Mouse (Mus musculus) layer of hippocampus, postnatal 10 days (tissue): ENCODE measurements around the gene Sidt1. TPM values are rescaled to one million over a fixed set of nuclear protein-coding genes. Genes with fewer than 3 reads are reported as not detected.
A peak's percentile ranks its signal among the peaks of the same experiment; 100 is the strongest.
"Not testable (repeated sequence)": the region's sequence is repeated elsewhere in the genome, so short reads cannot be mapped to it uniquely, and the experiment has no call there.

Experiments used
- DNase-seq, 2 experiments: peaks; one replicate each; pipeline ENCODE4 v3.0.0; 2021; ENCODE audit warnings: low spot score in 2 of 2
- total RNA-seq, 2 experiments: library from RNA; stranded (reverse); gene quantifications; 2 replicates each; pipeline ENCODE4 v1.2.3; 2021

Gene Sidt1
- total RNA-seq, 2 experiments from 2014 or later = 28.7 to 32.3 TPM

- no peak for DNase-seq
Measured at GRCm38 (mm10) chr16:44303822-44304221, 29.2 kb downstream of the Sidt1 start.

- DNase-seq = no peak
Measured at GRCm38 (mm10) chr16:44302126-44302892, 30.7 kb downstream of the Sidt1 start.

DNA sequence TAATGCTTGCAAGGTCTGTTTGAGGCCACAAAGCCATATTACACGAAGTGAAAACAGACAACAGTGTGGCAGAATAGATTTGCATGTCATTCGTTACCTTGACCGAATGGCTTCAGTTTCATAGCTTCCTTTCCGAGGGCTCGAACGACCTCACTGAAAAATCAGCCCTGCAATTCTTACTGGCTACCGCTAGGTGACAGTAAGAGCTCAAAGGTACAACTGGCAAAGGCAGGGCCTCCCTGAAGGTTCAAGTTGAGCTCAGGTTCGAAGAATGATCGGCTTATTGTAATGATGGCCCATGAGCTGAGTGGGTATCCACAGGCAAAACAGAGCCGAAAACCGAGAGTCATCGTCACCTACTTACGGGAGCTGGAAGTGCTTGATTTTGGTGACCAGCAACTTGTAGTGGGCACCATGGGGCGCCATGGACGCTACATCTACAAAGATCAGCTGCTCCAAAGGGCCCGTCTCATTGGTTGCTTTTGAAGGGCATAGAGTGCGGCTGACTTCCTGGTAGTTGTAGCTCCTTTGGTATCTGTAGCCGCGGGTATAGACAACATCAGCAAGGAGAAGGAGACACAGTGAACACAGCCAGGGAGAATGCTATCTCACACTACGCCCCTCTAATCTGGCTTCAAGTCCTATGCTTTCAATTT is 33.4 kb downstream of the Sidt1 start:
- no peak for DNase-seq

GRCm38 (mm10) chr16:44293960-44294359 is 39.0 kb downstream of the Sidt1 start:
- no peak for DNase-seq

DNA sequence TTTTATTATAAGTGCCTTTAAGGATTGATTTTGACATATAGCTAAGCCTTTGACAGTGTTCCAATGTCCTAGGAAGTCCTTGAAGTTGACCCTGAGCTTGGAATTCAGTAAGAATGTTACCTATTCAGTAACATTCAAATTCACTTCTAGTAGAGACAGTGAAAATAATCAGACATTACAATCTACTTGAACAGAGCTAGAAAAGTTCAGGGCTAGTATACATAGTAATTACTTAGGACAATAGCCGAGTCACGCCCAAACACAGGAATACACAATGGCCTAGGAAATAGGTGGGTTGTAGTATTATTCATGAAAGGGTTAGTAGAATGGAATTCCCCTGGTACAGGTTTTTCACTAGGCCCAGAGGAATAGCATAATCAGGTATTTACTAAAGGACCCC is 40.3 kb downstream of the Sidt1 start:
- not testable (repeated sequence) for DNase-seq

DNA sequence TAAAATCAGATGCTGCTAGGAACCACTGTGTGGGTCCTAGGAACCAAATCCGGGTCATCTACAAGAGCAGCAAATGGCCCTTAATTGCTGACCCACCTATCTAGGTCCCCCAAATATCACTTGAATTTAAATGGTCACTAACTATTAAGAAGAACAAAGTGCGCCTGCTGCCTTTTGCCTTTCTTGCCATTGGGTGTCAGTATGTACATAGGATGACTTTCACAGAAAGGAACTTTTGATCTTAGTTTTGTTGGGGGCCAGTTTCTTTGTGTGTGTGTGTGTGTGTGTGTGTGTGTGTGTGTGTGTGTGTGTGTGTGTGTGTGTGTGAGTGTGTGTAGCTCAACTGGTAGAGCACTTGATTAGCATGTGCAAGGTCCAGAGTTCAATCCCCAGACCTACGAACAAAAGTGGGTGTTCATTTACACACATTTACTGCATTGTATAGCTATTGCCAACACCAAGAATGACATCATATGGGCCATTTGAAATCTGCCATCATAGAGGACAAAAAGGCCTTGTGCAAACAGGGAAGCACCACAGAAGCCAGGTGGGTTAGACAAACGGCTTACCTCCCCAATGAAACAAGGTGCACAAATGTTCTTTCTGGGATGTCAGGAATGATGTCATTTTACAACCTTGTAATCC is 43.9 kb downstream of the Sidt1 start:
- DNase-seq = no peak

- DNase-seq = no peak
Measured at GRCm38 (mm10) chr16:44287356-44287950, 45.5 kb downstream of the Sidt1 start.

GRCm38 (mm10) chr16:44282614-44283325 is 50.2 kb downstream of the Sidt1 start:
- no peak for DNase-seq

DNA sequence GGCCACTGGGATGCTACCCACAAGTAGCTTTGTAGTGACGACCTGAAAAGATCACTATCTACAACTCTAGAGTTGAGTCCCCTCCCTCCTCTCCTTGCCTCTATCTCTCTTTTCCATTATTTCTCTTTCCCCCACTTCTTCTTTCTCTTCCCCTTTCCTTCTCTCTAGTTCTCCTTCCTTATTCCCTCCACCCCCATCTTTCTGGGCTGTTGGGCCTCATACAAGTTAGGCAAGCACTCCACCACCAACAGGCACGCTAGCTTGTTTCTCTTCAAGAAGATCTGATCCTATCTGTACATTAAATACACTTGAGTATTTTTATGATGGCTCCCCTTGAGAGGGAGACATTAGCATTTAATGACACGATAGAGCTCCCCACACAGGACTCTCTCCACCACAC is 51.0 kb downstream of the Sidt1 start:
- DNase-seq = no peak

GRCm38 (mm10) chr16:44280806-44281205 is 52.2 kb downstream of the Sidt1 start:
- no peak for DNase-seq

GRCm38 (mm10) chr16:44277212-44277611 is 55.8 kb downstream of the Sidt1 start:
- DNase-seq = no peak

DNA sequence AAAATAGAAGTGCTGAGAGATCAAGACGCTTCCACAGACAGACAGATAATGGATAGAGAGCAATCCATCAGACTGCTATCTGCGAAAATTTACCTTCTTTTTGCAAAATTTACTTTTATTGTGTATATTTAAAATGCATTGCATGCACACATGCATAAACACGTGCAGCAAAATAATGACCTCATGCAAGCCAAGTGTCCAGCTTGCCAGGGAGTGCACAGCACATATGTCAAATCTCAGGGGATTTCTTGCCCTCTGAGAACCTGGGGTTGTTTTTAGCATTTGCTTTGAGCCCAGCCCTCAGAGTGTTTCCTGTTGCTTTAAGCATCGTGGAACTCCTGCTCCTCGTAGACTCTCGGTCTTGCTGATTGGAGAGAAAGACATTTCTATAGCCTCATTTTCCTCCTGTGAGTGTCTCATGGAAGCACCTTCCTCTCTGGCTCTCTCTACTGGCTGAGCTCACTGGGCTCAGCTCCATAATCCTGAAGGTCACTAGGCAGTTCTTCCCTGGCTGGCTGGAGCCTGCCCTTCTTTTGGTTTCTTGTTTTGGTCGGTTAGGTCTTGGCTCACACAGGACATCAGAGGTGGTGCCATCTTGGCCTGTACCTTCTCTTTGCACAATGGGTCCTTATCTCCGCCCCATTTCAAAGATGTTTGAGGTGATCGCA is 61.5 kb downstream of the Sidt1 start:
- no peak for DNase-seq

GRCm38 (mm10) chr16:44270606-44271005 is 62.4 kb downstream of the Sidt1 start:
- DNase-seq = no peak

DNA sequence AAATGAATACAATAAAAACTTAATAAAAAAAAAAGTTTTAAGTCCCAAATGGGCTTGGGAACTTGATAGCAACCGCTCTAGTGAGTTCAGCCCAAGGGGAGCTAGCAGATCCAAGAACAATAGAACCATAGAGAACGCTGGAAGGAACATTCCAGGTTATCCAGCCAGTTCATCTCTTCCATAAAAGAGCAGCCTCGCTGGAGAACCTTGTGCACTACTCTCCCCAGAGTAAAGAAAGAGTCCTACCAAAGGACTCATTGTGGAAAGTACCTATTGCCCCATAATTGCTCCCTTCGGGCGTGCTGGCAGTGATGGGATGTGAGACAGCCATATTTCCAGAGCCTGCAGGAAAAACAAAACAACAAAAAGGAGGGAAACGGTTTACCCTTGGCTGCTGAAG is 63.4 kb downstream of the Sidt1 start:
- DNase-seq = no peak

DNA sequence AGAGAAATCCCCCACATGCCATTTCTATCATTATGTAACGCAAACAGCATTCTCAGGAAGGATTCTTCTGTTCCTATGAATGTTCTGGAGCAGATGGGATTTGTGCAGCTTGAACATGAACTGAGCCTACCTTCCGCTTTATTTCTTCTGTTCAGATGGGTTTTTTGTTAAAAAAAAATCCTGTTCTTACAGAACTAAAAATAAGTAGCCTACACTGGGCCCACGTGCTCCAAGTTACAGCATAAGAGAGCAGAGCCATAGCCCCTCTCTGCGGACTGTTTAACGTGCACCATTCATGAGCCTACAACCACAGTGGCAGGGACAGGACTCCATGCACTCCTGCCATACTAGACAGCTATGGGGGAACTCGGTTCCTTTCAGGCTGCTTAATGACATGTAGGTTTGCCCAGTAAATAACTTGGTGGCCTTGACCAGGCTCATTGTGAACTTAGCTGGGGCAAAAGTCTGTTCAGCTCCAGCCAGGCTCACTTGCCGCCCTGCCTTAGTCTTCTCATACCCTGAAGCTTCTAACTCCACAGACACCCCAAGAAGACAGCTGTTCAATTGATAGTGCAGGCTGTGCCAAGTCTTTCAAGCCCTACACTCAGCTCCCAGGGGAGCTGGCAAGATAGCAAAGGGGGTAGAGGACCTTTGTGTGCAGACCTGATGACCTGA is 64.3 kb downstream of the Sidt1 start:
- DNase-seq = no peak

DNA sequence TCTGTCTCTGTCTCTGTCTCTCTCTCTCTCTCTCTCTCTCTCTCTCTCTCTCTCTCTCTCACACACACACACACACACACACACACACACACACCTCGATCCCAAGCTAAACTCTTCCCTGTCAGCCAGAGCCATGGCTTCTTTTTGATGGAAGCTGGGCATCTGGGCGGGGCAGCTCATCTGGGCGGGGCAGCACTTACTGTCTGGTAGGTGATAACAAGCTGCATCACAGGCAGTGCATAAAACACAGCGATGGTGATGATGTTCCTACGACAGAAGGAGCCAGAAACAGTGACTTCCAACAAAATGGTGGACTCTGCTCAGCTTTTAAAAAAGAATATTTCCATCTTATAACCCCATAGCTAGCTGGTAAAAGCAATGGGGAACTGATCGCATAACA is 67.4 kb downstream of the Sidt1 start:
- no peak for DNase-seq

DNA sequence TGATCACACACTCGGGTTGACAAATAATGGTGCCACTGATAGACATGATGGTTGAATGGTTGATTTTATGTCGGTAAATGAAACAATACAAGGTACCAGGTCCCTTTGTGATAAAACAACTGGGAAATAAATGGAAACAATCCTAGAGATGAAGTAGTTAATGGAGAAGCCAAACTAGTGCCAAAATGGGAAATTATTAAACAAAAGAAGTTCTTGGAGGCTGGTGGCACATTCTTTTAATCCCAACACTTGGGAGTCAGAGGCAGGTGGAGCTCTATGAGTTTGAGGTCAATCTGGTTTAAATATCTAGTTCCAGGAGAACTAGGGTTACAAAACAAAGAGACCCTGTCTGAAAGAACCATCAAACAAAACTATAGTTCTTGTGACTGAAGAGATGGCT is 68.1 kb downstream of the Sidt1 start:
- DNase-seq = no peak

DNA sequence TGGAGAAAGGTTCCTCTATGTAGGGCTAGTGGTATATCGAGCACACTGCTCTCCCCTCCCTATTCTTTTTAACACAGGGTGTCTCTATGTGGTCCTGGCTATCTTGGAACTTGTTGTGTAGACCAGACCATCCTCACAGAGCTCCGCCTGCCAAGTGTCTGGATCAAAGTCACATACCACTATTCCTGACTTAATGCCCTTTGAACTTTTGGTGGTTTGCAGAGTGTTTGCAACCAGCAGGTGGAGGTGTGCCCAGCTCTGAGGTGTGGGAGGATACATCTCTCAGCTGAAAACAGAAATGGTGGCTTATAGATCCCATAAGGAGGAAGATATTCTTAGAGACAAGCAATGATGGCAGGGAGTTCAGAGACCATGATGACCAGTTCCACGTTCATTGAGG is 75.5 kb downstream of the Sidt1 start:
- DNase-seq = no peak

GRCm38 (mm10) chr16:44254698-44255097 is 78.3 kb downstream of the Sidt1 start:
- DNase-seq = peak; percentile 65 to 67
